Mouse (Mus musculus): ENCODE measurements around the gene Gps2. TPM values are rescaled to one million over a fixed set of nuclear protein-coding genes. Genes with fewer than 3 reads are reported as not detected.
"Not testable (repeated sequence)": the region's sequence is repeated elsewhere in the genome, so short reads cannot be mapped to it uniquely, and the experiment has no call there.

Gene Gps2
- polyA plus RNA-seq, 1 experiment = 92.8 TPM

- peak overlapping the region; percentile 96 for H3K4me3 ChIP-seq (ENCODE audit: insufficient read depth, low read length)
- TF ChIP-seq POLR2A (IDR thresholded peaks at IDR 0.05; ENCODE audit: borderline replicate concordance, low read depth, low read length) (no peak), CTCF (IDR thresholded peaks at IDR 0.05; ENCODE audit: low read depth, low read length) (no peak)
- peak overlapping the region; percentile 94 for H3K27ac ChIP-seq (ENCODE audit: insufficient read depth, low read depth, low read length)
- peaks cover 33% of the 10 kb centered on the region for H3K4me1 ChIP-seq (ENCODE audit: control insufficient read depth, insufficient read depth, low read length)
Observed at GRCm38 (mm10) chr11:69920266-69921031, 6.8 kb downstream of the Gps2 start.

DNA sequence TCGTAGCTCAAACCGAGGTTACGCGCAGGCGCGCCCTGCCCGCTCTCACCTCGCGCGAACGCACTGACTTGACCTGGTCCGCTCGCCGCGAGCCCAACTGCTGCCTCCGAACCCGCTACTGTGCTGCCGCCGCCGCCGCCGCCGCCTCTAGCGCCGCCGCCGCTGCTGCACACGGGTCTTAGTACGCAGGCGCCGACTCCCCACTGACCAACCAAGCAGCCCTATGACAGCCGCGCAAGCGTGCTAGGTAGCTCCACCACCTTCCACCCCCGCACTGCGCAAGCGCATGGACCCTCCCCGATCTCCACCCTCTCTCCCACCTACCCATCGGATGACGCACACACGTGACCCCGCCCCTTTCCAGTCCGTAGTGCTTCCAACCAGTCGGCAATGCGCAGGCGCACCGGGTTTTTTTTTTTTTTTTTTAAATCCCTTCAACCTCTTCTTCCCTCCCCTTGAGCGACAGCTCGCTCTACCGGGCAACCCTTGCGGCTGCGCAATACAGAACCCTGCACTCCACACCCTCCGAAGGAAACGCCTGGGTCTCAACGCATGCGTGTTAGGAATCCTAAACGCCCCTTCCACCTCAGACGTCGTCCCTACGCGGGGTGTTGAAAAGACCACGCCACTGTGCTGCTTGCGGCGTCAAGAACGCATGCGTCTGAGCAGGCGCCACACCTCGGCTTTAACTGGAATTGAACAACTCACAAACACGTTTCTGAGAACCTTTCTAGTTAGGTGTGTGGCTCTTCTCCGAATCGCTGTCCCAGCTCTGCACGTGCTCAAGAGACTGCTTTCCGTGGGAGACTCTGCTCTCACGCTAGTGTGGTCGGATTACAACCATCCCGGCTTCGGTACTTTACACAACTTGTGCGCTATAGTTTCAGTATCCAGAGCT, 7.7 kb downstream of the Gps2 start, which contains the start of gene Eif5a:
Eif5a (minus strand) TSS at position 845 of the 898 bp plus-strand sequence.
- Histone ChIP-seq H3K27ac (ENCODE audit: insufficient read depth, low read depth, low read length) (peak within 1 kb of the TSS; percentile 94), H3K4me3 (ENCODE audit: insufficient read depth, low read length) (peak within 1 kb of the TSS; percentile 96), H3K4me1 (ENCODE audit: control insufficient read depth, insufficient read depth, low read length) (peaks cover 25% of the 10 kb centered on the region)
- TF ChIP-seq POLR2A (IDR thresholded peaks at IDR 0.05; ENCODE audit: borderline replicate concordance, low read depth, low read length) = no peak
- TF ChIP-seq CTCF (IDR thresholded peaks at IDR 0.05; ENCODE audit: low read depth, low read length) = no peak

DNA sequence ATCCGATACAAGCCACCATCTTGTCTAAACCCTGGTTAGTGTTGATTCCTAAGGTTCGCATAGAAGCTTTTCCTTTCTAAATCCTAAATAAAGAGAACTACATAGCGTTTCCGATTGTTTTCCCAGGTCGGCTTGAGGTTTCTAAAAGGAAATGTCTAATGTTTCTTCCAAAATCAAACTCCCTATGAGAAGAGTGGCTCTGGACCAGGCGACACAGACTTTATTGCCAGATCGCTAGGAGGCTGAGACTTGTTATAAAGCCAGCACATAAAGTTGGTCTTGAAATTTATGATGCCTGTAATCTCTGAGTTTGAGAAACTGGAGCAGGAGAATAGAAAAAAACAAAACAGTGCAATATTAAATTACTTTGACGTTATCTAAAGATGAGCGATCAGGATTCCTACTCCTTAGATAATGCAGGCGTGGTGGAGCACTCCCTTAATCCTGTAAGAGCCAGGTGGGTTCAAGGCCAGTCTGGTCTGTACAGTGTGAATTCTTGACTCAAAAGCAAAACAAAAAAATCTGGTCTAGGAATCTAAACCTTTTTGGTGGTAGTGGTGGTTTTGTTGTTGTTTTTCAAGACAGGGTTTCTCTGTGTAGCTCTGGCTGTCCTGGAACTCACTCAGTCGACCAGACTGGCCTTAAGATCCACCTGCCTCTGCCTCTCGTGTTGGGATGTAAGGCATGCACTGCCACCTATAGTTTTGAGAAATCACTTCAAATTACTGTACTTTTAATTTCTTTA, 8.5 kb downstream of the Gps2 start:
- Histone ChIP-seq H3K4me3 (ENCODE audit: insufficient read depth, low read length) (peak overlapping the region; percentile 81), H3K27ac (ENCODE audit: insufficient read depth, low read depth, low read length) (peak overlapping the region; percentile 94), H3K4me1 (ENCODE audit: control insufficient read depth, insufficient read depth, low read length) (peaks cover 25% of the 10 kb centered on the region)
- TF ChIP-seq CTCF (IDR thresholded peaks at IDR 0.05; ENCODE audit: low read depth, low read length) (no peak), POLR2A (IDR thresholded peaks at IDR 0.05; ENCODE audit: borderline replicate concordance, low read depth, low read length) (no peak)

DNA sequence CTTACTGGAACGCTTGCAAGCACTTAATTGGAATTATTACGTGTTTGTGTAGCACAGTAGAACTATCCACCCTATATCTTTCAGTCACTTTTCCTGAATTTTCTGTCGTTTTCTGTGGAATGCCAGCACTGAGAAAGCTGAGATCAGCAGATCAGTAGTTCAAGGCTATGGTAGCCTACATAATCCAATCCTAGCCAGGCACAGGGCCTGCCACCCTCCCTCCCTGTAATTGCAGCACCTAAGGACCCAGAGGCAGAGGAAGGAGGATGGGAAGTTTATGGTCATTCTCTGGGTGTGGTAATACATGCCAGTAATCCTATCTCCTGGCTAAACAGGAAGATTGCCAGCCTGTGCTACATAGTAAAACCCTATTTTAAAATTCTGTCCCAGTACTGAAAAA, 9.1 kb downstream of the Gps2 start:
- TF ChIP-seq POLR2A (IDR thresholded peaks at IDR 0.05; ENCODE audit: borderline replicate concordance, low read depth, low read length) (no peak), CTCF (IDR thresholded peaks at IDR 0.05; ENCODE audit: low read depth, low read length) (no peak)
- Histone ChIP-seq H3K4me3 (ENCODE audit: insufficient read depth, low read length) (no peak overlapping the region), H3K27ac (ENCODE audit: insufficient read depth, low read depth, low read length) (peak overlapping the region; percentile 94), H3K4me1 (ENCODE audit: control insufficient read depth, insufficient read depth, low read length) (peaks cover 20% of the 10 kb centered on the region)

GRCm38 (mm10) chr11:69927501-69927900, 13.8 kb downstream of the Gps2 start:
- Histone ChIP-seq H3K27ac (ENCODE audit: insufficient read depth, low read depth, low read length) (no peak overlapping the region), H3K4me1 (ENCODE audit: control insufficient read depth, insufficient read depth, low read length) (peaks cover 21% of the 10 kb centered on the region), H3K4me3 (ENCODE audit: insufficient read depth, low read length) (no peak overlapping the region)
- TF ChIP-seq CTCF (IDR thresholded peaks at IDR 0.05; ENCODE audit: low read depth, low read length) = no peak
- TF ChIP-seq POLR2A (IDR thresholded peaks at IDR 0.05; ENCODE audit: borderline replicate concordance, low read depth, low read length) = no peak

- Histone ChIP-seq H3K4me3 (ENCODE audit: insufficient read depth, low read length) (no peak overlapping the region), H3K4me1 (ENCODE audit: control insufficient read depth, insufficient read depth, low read length) (peaks cover 12% of the 10 kb centered on the region), H3K27ac (ENCODE audit: insufficient read depth, low read depth, low read length) (no peak overlapping the region)
- no peak for TF ChIP-seq CTCF (IDR thresholded peaks at IDR 0.05; ENCODE audit: low read depth, low read length)
- TF ChIP-seq POLR2A (IDR thresholded peaks at IDR 0.05; ENCODE audit: borderline replicate concordance, low read depth, low read length) = no peak
Observed at GRCm38 (mm10) chr11:69929712-69930111, 16.0 kb downstream of the Gps2 start.

- not testable (repeated sequence) for H3K27ac ChIP-seq (ENCODE audit: insufficient read depth, low read depth, low read length); H3K4me3 ChIP-seq (ENCODE audit: insufficient read depth, low read length)
- H3K4me1 ChIP-seq (ENCODE audit: control insufficient read depth, insufficient read depth, low read length) = peaks cover 12% of the 10 kb centered on the region
Observed at GRCm38 (mm10) chr11:69930176-69930575, 16.5 kb downstream of the Gps2 start.

GRCm38 (mm10) chr11:69930967-69931537, 17.4 kb downstream of the Gps2 start:
- TF ChIP-seq CTCF (IDR thresholded peaks at IDR 0.05; ENCODE audit: low read depth, low read length) (no peak), POLR2A (IDR thresholded peaks at IDR 0.05; ENCODE audit: borderline replicate concordance, low read depth, low read length) (no peak)
- peak overlapping the region; percentile 53 for H3K27ac ChIP-seq (ENCODE audit: insufficient read depth, low read depth, low read length)
- peaks cover 12% of the 10 kb centered on the region for H3K4me1 ChIP-seq (ENCODE audit: control insufficient read depth, insufficient read depth, low read length)
- H3K4me3 ChIP-seq (ENCODE audit: insufficient read depth, low read length) = no peak overlapping the region

DNA sequence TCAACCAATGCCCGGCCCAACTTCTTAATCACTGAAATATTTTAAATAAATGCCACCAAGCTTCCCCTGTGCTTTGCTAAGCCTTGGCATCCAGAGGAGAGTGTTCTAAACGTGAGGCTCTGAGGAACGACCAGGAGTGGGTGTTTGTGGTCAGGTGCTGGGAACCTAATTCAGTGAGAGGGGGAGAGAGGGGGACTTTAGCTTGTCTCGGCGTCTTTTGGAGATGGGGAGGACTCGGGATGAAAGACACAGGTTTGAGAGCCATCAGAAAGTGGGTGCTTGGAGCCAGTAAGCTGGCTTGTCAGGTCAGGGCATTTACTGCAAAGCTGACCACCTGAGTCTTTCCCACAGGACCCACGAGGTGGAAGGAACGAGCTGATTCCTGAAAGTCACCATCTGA, 18.1 kb downstream of the Gps2 start:
- peaks cover 12% of the 10 kb centered on the region for H3K4me1 ChIP-seq (ENCODE audit: control insufficient read depth, insufficient read depth, low read length)
- 0 out of 2 replicates have a peak overlapping the region, but pooled peaks have one; percentile 27 for H3K27ac ChIP-seq (ENCODE audit: insufficient read depth, low read depth, low read length)
- no peak overlapping the region for H3K4me3 ChIP-seq (ENCODE audit: insufficient read depth, low read length)
- TF ChIP-seq CTCF (IDR thresholded peaks at IDR 0.05; ENCODE audit: low read depth, low read length) (no peak), POLR2A (IDR thresholded peaks at IDR 0.05; ENCODE audit: borderline replicate concordance, low read depth, low read length) (no peak)
